Mouse (Mus musculus): Measurements from ENCODE around the gene Snrnp25. TPM values are rescaled to one million over a fixed set of nuclear protein-coding genes. Genes with fewer than 3 reads are reported as not detected.

The Snrnp25 gene
- polyA plus RNA-seq, 1 experiment from 2014 or later: 108 TPM

DNA sequence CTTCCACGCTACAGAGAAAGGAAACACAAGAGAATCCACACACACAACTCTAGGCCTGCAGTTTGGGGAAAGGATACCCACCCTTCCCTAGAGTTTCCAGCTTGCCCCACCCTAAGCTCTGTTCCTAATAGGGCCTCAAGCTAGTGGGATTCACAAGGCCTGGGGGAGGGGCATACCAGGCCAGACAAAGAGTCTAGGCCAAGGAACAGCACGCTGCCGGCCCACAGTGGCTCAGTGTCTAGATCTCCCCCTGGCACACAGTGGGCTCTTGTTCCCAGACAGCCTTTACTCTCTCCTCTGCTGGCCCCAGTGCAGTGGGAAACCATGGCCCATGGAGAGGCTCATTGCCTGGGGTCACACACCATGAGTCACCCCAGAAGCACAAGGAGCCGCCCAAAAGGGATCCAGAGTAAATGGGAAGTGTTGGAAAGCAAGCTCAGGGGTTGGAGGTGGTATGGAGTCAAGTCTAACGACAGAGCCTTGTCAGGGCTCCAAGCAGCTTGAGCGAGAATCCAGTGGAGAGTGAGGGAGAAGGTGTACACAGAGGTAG lies 13.4 kb downstream of the Snrnp25 start:
- H3K9ac ChIP-seq (ENCODE audit: low read length): 0 out of 2 replicates have a peak overlapping the region, but pooled peaks have one; percentile 1
- H3K4me3 ChIP-seq (ENCODE audit: low read depth, low read length): no peak overlapping the region
- peaks cover 17% of the 10 kb centered on the region for H3K4me1 ChIP-seq (ENCODE audit: control insufficient read depth, insufficient read depth, low read length)
- H3K4me2 ChIP-seq (ENCODE audit: low read depth, severe bottlenecking): no peak overlapping the region
- peaks cover 5% of the 10 kb centered on the region; the same call in 1 of the 2 replicates for H3K36me3 ChIP-seq (ENCODE audit: control insufficient read depth, insufficient read depth, low read length)
- no peaks in the 10 kb centered on the region for H3K9me3 ChIP-seq (ENCODE audit: control insufficient read depth, low read length)
- H3K27me3 ChIP-seq (ENCODE audit: control insufficient read depth, insufficient read depth, low read length): no peaks in the 10 kb centered on the region
- ATAC-seq (ENCODE audit: insufficient number of reproducible peaks, low FRiP score, low TSS enrichment, low read depth) (no peak), DNase-seq (ENCODE audit: low spot score) (no peak)
- 63% methylated on average over 6 of the region's 6 CpGs for WGBS
- no peak overlapping the region; the same call in 1 of the 2 replicates for H3K27ac ChIP-seq (replicated peaks; ENCODE audit: low read depth, low read length)

DNA sequence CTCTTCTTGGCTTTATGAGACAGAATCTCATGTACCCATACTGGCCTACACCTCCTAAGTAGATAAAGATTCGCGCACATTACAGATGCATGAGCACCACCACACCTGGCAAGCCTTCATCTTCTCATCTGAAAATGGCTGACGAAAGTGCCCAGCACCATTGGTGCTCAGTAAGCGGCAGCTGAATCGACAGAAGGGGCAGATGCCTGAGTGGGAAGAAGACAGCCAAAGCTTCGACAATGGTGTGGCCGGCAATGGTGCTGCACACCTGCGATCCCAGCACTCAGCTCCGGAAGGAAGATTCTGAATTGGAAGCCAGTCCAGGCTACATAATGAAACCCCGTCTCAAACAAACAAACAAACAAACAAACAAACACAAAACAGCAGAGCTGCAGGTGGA lies 14.1 kb downstream of the Snrnp25 start:
- no peak overlapping the region for H3K27ac ChIP-seq (replicated peaks; ENCODE audit: low read depth, low read length)
- WGBS: 89% methylated on average over 10 of the region's 10 CpGs
- no peak overlapping the region for H3K4me2 ChIP-seq (ENCODE audit: low read depth, severe bottlenecking)
- peaks cover 3% of the 10 kb centered on the region; the same call in 1 of the 2 replicates for H3K36me3 ChIP-seq (ENCODE audit: control insufficient read depth, insufficient read depth, low read length)
- DNase-seq (ENCODE audit: low spot score): no peak
- peaks cover 17% of the 10 kb centered on the region for H3K4me1 ChIP-seq (ENCODE audit: control insufficient read depth, insufficient read depth, low read length)
- no peaks in the 10 kb centered on the region for H3K9me3 ChIP-seq (ENCODE audit: control insufficient read depth, low read length)
- H3K9ac ChIP-seq (ENCODE audit: low read length): no peak overlapping the region
- H3K4me3 ChIP-seq (ENCODE audit: low read depth, low read length): no peak overlapping the region
- no peaks in the 10 kb centered on the region for H3K27me3 ChIP-seq (ENCODE audit: control insufficient read depth, insufficient read depth, low read length)
- ATAC-seq (ENCODE audit: insufficient number of reproducible peaks, low FRiP score, low TSS enrichment, low read depth): no peak

- WGBS: 34% methylated on average over 10 of the region's 10 CpGs
- H3K4me1 ChIP-seq (ENCODE audit: control insufficient read depth, insufficient read depth, low read length): peaks cover 31% of the 10 kb centered on the region
These were observed 15.5 kb downstream of the Snrnp25 start for GRCm38 (mm10) chr11:32220607-32221224.

DNA sequence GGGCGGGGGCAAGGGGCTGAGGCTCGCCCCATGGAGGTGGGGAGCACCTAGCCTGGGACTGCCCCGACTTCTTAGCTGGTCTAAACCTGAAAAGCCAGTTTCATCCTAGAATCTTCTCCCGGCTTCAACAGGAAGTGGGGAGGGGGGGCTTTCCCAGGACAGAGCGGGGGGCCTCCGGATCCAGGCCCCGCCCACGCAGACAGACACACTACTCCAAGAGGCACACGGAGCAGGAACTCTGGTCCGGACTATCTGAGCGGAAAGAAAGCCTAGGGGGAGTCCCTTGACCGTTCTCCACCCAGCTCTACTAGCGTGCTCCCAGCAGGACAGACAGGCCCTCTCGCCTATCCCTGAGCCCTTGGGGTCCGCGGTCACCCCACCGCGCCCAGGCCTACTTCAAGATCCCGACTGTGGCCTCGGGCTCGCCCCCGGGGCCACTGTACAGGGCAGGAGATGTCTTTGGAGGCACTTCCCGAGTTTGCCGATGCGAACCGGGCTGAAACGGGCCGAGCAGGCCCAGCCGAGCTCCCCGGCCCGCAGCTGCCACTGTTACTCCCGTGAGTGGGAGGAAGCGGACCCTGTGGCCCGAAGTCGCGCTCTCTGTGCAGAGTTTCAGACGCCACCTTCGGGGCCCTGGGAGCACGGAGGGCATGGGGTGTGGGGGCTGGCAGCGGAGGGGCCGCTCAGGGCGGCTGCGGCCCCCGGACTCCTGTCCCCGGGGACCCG lies 16.2 kb downstream of the Snrnp25 start:
- Histone ChIP-seq H3K4me1 (ENCODE audit: control insufficient read depth, insufficient read depth, low read length) (peaks cover 33% of the 10 kb centered on the region), H3K27me3 (ENCODE audit: control insufficient read depth, insufficient read depth, low read length) (no peaks in the 10 kb centered on the region), H3K4me3 (ENCODE audit: low read depth, low read length) (peak overlapping the region; percentile 79), H3K27ac (replicated peaks; ENCODE audit: low read depth, low read length) (peak overlapping the region; percentile 66), H3K4me2 (ENCODE audit: low read depth, severe bottlenecking) (peak overlapping the region; percentile 85), H3K36me3 (ENCODE audit: control insufficient read depth, insufficient read depth, low read length) (no peaks in the 10 kb centered on the region), H3K9me3 (ENCODE audit: control insufficient read depth, low read length) (no peaks in the 10 kb centered on the region), H3K9ac (ENCODE audit: low read length) (peak overlapping the region; percentile 85)
- WGBS: under 1% methylated on average over 46 of the region's 46 CpGs
- ATAC-seq (ENCODE audit: insufficient number of reproducible peaks, low FRiP score, low TSS enrichment, low read depth): peak; percentile 37
- DNase-seq (ENCODE audit: low spot score): peak; percentile 71

More at GRCm38 (mm10) chr11:32220607-32221224, 15.5 kb downstream of the Snrnp25 start:
- Histone ChIP-seq H3K9ac (ENCODE audit: low read length) (peak overlapping the region; percentile 85), H3K27ac (replicated peaks; ENCODE audit: low read depth, low read length) (no peak overlapping the region), H3K4me3 (ENCODE audit: low read depth, low read length) (peak overlapping the region; percentile 79), H3K4me2 (ENCODE audit: low read depth, severe bottlenecking) (peak overlapping the region; percentile 85), H3K9me3 (ENCODE audit: control insufficient read depth, low read length) (no peaks in the 10 kb centered on the region), H3K36me3 (ENCODE audit: control insufficient read depth, insufficient read depth, low read length) (no peaks in the 10 kb centered on the region), H3K27me3 (ENCODE audit: control insufficient read depth, insufficient read depth, low read length) (no peaks in the 10 kb centered on the region)
- DNase-seq (ENCODE audit: low spot score) (no peak), ATAC-seq (ENCODE audit: insufficient number of reproducible peaks, low FRiP score, low TSS enrichment, low read depth) (no peak; the same call in 1 of the 2 replicates)

GRCm38 (mm10) chr11:32221951-32222409 lies 16.8 kb downstream of the Snrnp25 start, which contains the start of gene Rhbdf1:
Rhbdf1 (minus strand) TSS chr11:32222300.
- peak within 1 kb of the TSS; percentile 85 for H3K4me2 ChIP-seq (ENCODE audit: low read depth, severe bottlenecking)
- H3K36me3 ChIP-seq (ENCODE audit: control insufficient read depth, insufficient read depth, low read length): no peaks in the 10 kb centered on the region
- ATAC-seq (ENCODE audit: insufficient number of reproducible peaks, low FRiP score, low TSS enrichment, low read depth) (no peak), DNase-seq (ENCODE audit: low spot score) (no peak)
- no peaks in the 10 kb centered on the region for H3K9me3 ChIP-seq (ENCODE audit: control insufficient read depth, low read length)
- H3K4me1 ChIP-seq (ENCODE audit: control insufficient read depth, insufficient read depth, low read length): peaks cover 33% of the 10 kb centered on the region
- no peaks in the 10 kb centered on the region for H3K27me3 ChIP-seq (ENCODE audit: control insufficient read depth, insufficient read depth, low read length)
- H3K27ac ChIP-seq (replicated peaks; ENCODE audit: low read depth, low read length): peak within 1 kb of the TSS; percentile 66
- WGBS: under 1% methylated on average over 67 of the region's 72 CpGs
- H3K9ac ChIP-seq (ENCODE audit: low read length): peak within 1 kb of the TSS; percentile 85
- peak within 1 kb of the TSS; percentile 79 for H3K4me3 ChIP-seq (ENCODE audit: low read depth, low read length)

GRCm38 (mm10) chr11:32222570-32223194 lies 17.5 kb downstream of the Snrnp25 start:
- H3K4me1 ChIP-seq (ENCODE audit: control insufficient read depth, insufficient read depth, low read length): peaks cover 33% of the 10 kb centered on the region
- H3K36me3 ChIP-seq (ENCODE audit: control insufficient read depth, insufficient read depth, low read length): no peaks in the 10 kb centered on the region
- no peaks in the 10 kb centered on the region for H3K27me3 ChIP-seq (ENCODE audit: control insufficient read depth, insufficient read depth, low read length)
- WGBS: 10% methylated on average over 21 of the region's 21 CpGs
- H3K4me3 ChIP-seq (ENCODE audit: low read depth, low read length): peak overlapping the region; percentile 79
- no peak overlapping the region for H3K27ac ChIP-seq (replicated peaks; ENCODE audit: low read depth, low read length)
- H3K4me2 ChIP-seq (ENCODE audit: low read depth, severe bottlenecking): peak overlapping the region; percentile 85
- H3K9ac ChIP-seq (ENCODE audit: low read length): no peak overlapping the region; the same call in 1 of the 2 replicates
- no peak for ATAC-seq (ENCODE audit: insufficient number of reproducible peaks, low FRiP score, low TSS enrichment, low read depth)
- no peak for DNase-seq (ENCODE audit: low spot score)
- H3K9me3 ChIP-seq (ENCODE audit: control insufficient read depth, low read length): no peaks in the 10 kb centered on the region

- WGBS: 75% methylated on average over 4 of the region's 4 CpGs
- Histone ChIP-seq H3K9ac (ENCODE audit: low read length) (no peak overlapping the region), H3K36me3 (ENCODE audit: control insufficient read depth, insufficient read depth, low read length) (no peaks in the 10 kb centered on the region), H3K4me2 (ENCODE audit: low read depth, severe bottlenecking) (no peak overlapping the region), H3K4me1 (ENCODE audit: control insufficient read depth, insufficient read depth, low read length) (peaks cover 33% of the 10 kb centered on the region), H3K9me3 (ENCODE audit: control insufficient read depth, low read length) (no peaks in the 10 kb centered on the region), H3K4me3 (ENCODE audit: low read depth, low read length) (no peak overlapping the region), H3K27ac (replicated peaks; ENCODE audit: low read depth, low read length) (no peak overlapping the region), H3K27me3 (ENCODE audit: control insufficient read depth, insufficient read depth, low read length) (no peaks in the 10 kb centered on the region)
- ATAC-seq (ENCODE audit: insufficient number of reproducible peaks, low FRiP score, low TSS enrichment, low read depth): no peak
- no peak for DNase-seq (ENCODE audit: low spot score)
These were observed 18.2 kb downstream of the Snrnp25 start for GRCm38 (mm10) chr11:32223297-32223967.
